Mouse (Mus musculus) cerebellum, adult 11-12 months (tissue): ENCODE measurements around the gene Plppr5.

Experiments used
- DNase-seq: peaks from one replicate; pipeline ENCODE4 v3.0.0; 2022

Gene Plppr5

DNA sequence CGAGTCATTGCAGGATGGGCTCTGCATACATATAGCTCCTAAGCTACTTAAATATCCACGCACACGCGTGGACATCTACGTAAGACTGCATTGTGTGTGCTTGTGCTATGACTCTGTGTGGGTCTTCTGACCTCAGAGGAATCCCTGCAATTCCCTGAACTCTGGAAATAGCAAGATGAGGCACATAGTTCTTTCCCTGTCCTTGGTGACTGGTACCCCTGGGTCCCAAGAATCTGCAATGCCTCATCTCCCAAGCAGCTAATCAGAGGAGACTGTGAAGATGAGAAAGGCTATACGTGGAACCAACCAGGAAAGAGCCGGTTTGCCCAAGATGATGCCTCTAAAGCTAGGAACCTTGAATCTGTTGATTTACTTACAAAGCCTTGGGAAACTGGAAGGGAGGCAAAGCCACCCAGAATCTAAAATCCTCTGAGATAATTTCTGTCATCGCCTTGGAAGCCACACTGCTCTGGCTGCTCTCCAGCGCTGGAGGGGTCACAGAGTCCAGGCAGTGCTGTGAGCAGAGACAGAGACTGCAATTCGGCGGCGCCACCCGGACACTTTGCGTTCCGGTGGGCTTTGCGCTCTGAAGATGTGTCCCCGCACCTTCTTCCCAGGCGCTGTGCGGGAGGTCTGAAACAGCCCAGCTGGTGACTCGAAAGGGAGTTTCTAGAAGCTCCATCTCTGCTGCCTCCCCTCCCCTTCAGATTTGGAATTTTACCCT lies at the start of gene Plppr5:
Gene Plppr5 (plus strand): TSS at position 308 of the 724 bp plus-strand sequence.
- DNase-seq, result no peak

- DNase-seq, result no peak
These were observed 24.7 kb upstream of the Plppr5 start for GRCm38 (mm10) chr3:117549899-117550298.

- no peak for DNase-seq
These were observed 24.1 kb upstream of the Plppr5 start for GRCm38 (mm10) chr3:117550526-117550925.

DNA sequence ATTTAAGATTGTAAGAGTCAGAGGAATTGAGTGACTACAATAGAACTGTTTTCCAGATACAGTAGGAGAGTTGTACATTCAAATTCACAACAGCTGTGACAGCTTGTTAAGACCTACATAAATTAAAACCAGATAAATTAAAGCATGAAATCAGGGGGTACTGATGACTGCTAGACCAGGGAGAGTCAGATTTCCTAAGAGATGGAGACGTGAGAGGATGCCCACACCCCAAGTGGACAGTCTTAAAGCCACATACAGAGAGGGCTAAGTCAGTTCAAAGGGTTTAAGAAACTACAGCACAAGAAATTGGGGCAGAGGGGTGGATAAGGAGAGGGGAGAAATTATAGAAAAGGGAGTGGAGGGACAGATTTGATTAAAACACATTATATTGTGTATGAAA lies 17.7 kb upstream of the Plppr5 start:
- no peak for DNase-seq

DNA sequence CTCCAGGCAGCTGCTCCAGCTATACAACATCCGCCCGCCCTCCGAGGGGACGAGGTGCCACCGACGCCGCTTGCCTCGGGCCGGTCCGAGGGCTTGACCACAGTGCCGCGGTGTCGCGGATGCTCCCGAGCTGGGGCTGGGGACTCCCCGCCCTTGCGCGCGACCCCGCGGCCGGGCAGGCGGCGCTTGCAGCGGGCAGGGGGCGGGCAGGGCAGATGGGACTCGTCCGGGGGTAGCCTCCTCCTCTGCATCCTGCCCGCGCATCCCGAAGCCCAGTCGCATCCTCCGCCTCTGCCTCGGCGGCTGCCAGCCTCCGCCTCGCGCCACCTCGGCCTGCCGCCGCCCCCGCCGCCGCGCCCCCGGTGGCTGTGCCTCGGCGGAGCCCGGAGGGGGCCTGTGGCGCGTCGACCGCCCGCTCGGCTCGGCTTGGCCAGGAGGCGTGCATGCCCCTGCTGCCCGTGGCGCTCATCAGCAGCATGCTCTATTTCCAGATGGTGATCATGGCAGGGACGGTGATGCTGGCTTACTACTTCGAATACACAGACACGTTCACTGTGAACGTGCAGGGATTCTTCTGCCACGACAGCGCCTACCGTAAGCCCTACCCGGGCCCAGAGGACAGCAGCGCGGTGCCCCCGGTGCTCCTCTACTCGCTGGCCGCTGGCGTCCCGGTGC lies 754 bp downstream of the Plppr5 start:
- DNase-seq, result peak; percentile 7

DNA sequence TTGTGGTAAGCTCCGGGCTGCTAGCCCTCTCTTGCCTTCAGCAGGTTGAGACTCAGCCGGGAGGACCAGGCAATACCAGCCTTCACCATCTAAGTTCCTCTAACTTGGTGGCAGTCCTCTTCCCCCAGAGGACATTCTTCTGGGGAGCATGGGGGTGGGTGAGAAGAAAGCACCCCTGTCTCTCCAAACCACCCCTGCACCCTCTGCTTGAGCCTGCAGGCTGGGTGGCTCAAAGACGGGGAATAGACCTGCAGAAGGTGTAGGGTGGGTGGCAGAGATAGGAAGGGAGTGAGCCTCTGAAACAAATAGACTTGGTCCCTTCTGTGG lies 1.3 kb downstream of the Plppr5 start:
- no peak for DNase-seq

- DNase-seq, result no peak
These were observed 2.7 kb downstream of the Plppr5 start for GRCm38 (mm10) chr3:117577349-117577748.

- no peak for DNase-seq
These were observed 8.0 kb downstream of the Plppr5 start for GRCm38 (mm10) chr3:117582628-117583027.

GRCm38 (mm10) chr3:117602404-117602803 lies 27.8 kb downstream of the Plppr5 start:
- DNase-seq, result no peak

GRCm38 (mm10) chr3:117603458-117603857 lies 28.8 kb downstream of the Plppr5 start:
- DNase-seq, result no peak

DNA sequence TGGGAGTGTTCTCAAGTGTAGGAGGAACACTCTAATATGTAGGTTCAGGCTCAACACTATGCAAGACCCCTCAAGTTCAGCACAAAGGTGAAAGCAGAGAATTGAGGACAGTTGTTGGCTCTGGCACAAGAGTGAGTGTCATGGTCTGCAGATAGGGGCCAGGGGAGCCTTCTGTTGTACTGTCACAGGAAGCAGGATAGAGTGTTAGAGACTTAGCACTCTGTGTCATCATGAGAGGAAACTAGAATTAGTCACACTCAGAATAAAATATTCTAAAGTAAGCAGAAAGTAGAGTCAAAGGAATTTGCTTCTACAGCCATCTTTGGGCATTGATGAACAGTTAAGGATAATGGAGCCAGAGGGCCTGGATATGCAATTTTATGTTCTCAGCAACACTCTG lies 31.7 kb downstream of the Plppr5 start:
- no peak for DNase-seq

DNA sequence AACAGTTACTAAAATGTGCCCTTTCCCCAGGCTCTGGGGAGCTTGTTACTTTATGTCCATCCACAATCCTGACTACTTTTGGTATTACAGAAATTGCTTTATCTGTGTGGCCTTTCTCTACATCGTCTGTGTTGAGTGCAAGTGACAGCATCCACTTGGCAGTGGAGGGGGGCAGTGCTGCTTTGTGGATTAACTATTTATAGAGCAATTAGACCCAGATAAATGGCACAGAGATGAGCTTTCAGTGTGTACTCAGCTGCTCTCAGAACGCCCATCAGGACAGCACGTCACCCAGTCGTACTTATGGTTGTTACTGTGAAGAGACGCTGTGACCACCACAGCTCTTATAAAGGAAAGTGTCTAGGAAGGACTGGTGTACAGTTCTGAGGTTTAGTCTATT lies 36.8 kb downstream of the Plppr5 start:
- no peak for DNase-seq

DNA sequence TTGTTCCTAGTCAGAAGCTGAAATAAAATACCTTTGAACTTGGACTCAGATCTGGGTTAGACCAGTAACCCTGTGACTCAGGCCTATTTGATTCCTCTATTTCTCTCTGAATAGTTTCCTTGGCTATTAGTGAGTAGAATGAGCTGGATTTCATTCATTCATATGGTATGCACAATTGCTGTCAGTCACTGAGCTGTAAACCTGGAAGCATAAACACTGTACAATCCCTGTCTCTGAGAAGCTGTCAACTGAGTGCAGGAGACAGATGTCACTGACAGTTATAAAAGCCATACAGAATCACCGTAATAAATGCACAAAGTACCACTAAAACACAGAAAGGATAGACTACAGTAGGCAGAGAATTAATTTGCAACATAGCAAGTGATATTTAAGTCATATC lies 40.2 kb downstream of the Plppr5 start:
- DNase-seq, result no peak

GRCm38 (mm10) chr3:117625257-117626001 lies 50.8 kb downstream of the Plppr5 start:
- no peak for DNase-seq

- DNase-seq, result no peak
These were observed 54.2 kb downstream of the Plppr5 start for GRCm38 (mm10) chr3:117628799-117629198.

- DNase-seq, result no peak
These were observed 55.7 kb downstream of the Plppr5 start for GRCm38 (mm10) chr3:117630332-117630731.

- DNase-seq, result no peak
These were observed 74.0 kb downstream of the Plppr5 start for GRCm38 (mm10) chr3:117648612-117649011.

DNA sequence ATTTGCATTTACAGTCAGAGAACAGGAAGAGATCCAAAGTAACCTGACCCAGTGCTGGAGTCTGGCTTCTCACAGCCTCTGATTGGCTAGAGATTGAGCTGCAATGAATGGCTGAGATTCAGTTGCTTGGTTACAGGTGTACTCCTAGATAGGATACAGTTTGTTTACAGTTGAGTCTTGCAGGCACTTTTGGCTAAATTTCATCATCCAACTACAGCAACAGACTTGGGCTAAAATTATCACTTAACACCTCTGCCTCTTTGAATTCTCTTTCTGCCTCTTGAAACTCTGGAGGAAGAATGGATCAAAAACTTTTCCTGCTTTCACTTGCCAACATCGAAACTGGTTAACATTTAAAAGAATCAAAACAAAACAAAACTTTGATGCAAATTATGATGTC lies 89.7 kb downstream of the Plppr5 start:
- DNase-seq, result no peak

DNA sequence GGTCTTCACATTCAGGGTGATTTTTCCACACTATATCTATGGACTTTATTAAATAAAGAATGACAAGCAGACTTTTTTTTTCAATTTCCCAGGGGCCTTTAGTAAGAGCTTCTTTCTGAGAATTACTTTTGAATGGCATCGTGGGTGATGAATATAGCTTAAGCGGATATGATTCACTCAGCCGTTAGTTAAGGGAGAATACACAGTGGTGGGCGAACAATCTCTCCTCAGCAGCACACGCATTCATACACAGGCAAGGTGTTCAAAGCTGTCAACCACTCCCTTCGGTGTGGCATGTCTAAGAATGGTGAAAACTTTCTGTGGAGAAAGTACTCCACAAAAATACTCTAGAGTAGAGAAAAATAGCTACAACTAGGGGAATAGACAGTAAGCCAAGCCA lies 104.6 kb downstream of the Plppr5 start:
- DNase-seq, result no peak

DNA sequence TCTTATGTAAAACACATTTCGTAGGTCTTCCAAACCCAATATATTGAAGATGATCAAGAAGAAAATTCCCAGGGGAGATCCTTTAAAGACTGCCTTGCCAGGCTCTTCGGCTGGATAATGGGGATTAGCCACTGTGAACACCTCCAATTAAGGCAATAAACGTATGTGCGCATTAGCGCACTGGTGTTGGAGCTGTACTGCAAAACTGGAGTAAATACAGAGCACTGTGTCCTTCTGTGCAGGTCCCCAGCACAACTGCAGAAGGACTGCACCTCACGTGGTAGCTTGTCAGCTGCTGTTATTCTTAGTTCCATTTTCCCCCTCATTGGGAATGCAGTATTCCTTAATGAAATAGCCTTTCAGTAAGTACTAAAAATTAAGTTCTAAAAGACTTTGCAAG lies 110.0 kb downstream of the Plppr5 start:
- no peak for DNase-seq

DNA sequence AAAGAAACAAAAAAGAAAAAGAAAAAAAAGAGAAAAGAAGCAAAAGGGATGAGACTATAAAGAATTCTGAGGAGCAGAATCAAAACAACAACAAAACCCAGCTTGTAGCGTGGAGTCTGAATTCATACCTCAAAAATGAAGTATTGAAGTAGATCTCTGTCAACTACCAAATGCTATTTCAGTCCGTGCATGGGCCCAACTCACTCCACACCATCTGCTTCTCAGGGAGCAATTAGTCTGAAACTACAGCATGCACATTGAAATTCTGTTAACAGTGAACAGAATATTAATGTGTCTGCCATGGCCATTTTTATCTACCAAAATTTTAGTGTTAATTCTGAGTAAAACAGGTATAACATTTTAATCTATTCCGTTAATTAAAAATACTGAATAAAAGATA lies 111.4 kb downstream of the Plppr5 start:
- no peak for DNase-seq

DNA sequence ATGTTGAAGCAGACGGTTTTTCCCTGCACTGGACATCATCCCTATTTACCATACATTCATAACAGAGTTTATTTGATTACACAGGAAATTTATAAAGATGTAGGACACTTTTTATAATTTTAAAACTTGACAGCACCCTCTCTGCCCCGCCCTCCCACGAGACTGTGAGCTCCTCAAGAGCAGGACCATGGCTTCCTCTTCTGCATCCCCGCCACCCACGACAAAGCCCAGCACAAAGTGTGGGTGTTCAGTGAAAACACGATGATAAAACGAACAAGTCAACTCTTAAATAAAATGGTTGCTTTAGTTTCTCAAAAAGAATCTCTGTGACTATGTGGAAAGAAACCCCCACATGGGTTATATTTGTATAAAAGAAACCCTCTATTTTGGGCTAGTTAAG lies 112.0 kb downstream of the Plppr5 start:
- no peak for DNase-seq

DNA sequence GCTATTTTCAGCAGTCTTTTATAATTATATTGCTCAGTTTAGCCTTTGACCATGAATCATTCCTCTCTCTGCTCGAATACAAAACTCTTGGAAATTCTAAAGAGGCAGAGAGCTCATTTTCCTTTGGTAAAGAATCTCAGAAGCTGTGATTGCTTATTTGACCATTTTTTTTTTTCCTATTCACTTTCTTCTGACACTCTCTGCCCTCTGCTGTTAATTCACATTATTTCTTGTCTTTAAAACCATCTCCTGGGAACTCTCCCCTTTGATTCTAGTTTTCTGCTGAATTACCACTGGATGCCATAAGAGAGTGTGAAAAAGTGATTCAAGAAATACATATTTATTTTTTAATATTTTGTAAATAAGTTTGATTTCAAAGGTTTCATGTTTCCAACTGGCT lies 120.1 kb downstream of the Plppr5 start:
- no peak for DNase-seq

DNA sequence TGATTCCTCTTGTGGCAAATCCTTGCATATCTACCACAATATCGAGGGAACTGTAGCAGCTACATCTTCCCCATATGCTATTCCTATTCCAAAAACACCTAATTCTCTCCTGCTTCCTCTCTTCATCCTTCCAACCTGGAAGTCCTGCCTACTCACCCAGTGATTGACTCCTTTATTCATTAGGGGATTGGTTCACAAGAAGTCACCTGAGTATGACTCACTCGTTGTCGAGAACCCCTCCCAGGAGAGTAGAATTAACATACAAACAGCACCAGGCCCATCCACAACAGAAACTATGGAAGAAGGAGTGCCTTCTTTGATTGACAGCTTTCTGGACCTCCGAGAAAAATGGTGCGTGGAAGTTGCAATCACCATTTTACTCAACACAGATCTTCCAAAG lies 121.7 kb downstream of the Plppr5 start:
- DNase-seq, result no peak
